20 mouse cellular contexts compared by ENCODE assay signal in genomic region chr12:84107012-84107411, GRCm38 (mm10). TPM values are rescaled to one million over a fixed set of nuclear protein-coding genes. Genes with fewer than 3 reads are reported as not detected.
"Had no signal": no experiment of that assay in that cellular context is flagged by ENCODE, and none has a peak within 500 bp of the region (broad histone marks: within the 10 kb centered on the region; RNA-seq: fewer than 3 reads in every experiment).

No protein-coding gene starts in this region.

- H3K36me3 ChIP-seq: intestine, embryonic 15.5 days; limb, embryonic 12.5 days; limb, embryonic 15.5 days; midbrain, embryonic 12.5 days; midbrain, embryonic 15.5 days; neural tube, embryonic 12.5 days; neural tube, embryonic 15.5 days; stomach, embryonic 15.5 days had no signal

- H3K4me1 ChIP-seq: intestine, embryonic 15.5 days; limb, embryonic 12.5 days; limb, embryonic 15.5 days; midbrain, embryonic 12.5 days; midbrain, embryonic 15.5 days; neural tube, embryonic 12.5 days; neural tube, embryonic 15.5 days; stomach, embryonic 15.5 days had no signal

- H3K27me3 ChIP-seq: intestine, embryonic 15.5 days; limb, embryonic 12.5 days; limb, embryonic 15.5 days; midbrain, embryonic 15.5 days; neural tube, embryonic 12.5 days; neural tube, embryonic 15.5 days; stomach, embryonic 15.5 days had no signal

- H3K9me3 ChIP-seq: intestine, embryonic 15.5 days; limb, embryonic 12.5 days; limb, embryonic 15.5 days; midbrain, embryonic 12.5 days; midbrain, embryonic 15.5 days; neural tube, embryonic 12.5 days; neural tube, embryonic 15.5 days; stomach, embryonic 15.5 days had no signal

- H3K27ac ChIP-seq: intestine, embryonic 15.5 days; limb, embryonic 12.5 days; limb, embryonic 15.5 days; liver, embryonic 14.5 days; macrophage; midbrain, embryonic 12.5 days; midbrain, embryonic 15.5 days; neural tube, embryonic 12.5 days; neural tube, embryonic 15.5 days; stomach, embryonic 15.5 days had no signal

- H3K4me3 ChIP-seq: intestine, embryonic 15.5 days; limb, embryonic 12.5 days; limb, embryonic 15.5 days; midbrain, embryonic 12.5 days; midbrain, embryonic 15.5 days; neural tube, embryonic 12.5 days; neural tube, embryonic 15.5 days; stomach, embryonic 15.5 days had no signal

- ATAC-seq: intestine, embryonic 15.5 days; liver, postnatal 0 days; lung, postnatal 0 days; midbrain, embryonic 15.5 days had no signal

- DNase-seq: left cerebral cortex, postnatal 4 days; liver, postnatal 0 days; lung, embryonic 14.5 days; retina, postnatal 1 day; right cerebral cortex, postnatal 25 days; spleen, adult 18-20 months; thymus, postnatal 25 days had no signal

- H3K4me2 ChIP-seq: intestine, embryonic 15.5 days; limb, embryonic 12.5 days; limb, embryonic 15.5 days; liver, embryonic 11.5 days; lung, embryonic 14.5 days; midbrain, embryonic 12.5 days; midbrain, embryonic 15.5 days; neural tube, embryonic 12.5 days; neural tube, embryonic 15.5 days; stomach, embryonic 15.5 days had no signal

- H3K9ac ChIP-seq: intestine, embryonic 15.5 days; limb, embryonic 12.5 days; limb, embryonic 15.5 days; liver, embryonic 14.5 days; liver, postnatal 0 days; lung, embryonic 14.5 days; midbrain, embryonic 12.5 days; midbrain, embryonic 15.5 days; neural tube, embryonic 12.5 days; neural tube, embryonic 15.5 days; stomach, embryonic 15.5 days had no signal

RNA-seq across cellular contexts. Expression of gene Acot5, which starts 37.9 kb away (rescaled TPM):
- polyA plus RNA-seq: intestine, embryonic 15.5 days; limb, embryonic 12.5 days; limb, embryonic 15.5 days; liver, embryonic 11.5 days; liver, embryonic 14.5 days; lung, embryonic 14.5 days; lung, postnatal 0 days; macrophage; midbrain, embryonic 12.5 days had no signal

RNA-seq across cellular contexts. Expression of gene Acot3, which starts 55.1 kb away (rescaled TPM):
- polyA plus RNA-seq: limb, embryonic 15.5 days; lung, postnatal 0 days; macrophage; thymus, postnatal 0 days had no signal
